Mouse (Mus musculus) layer of hippocampus, adult 8-10 months (tissue): Measurements from ENCODE around the gene Gm6710. TPM values are rescaled to one million over a fixed set of nuclear protein-coding genes. Genes with fewer than 3 reads are reported as not detected.
"Not testable (repeated sequence)": the region's sequence is repeated elsewhere in the genome, so short reads cannot be mapped to it uniquely, and the experiment has no call there.

Experiments used
- DNase-seq, 2 experiments: peaks; one replicate each; pipeline ENCODE4 v3.0.0; 2022; ENCODE audit warnings: low spot score in 2 of 2
- total RNA-seq, 4 experiments: library from RNA; stranded (reverse); gene quantifications; 2 replicates each; pipeline ENCODE4 v1.2.4; 2022

Gene Gm6710
- 10 to 100 TPM; 42.6 to 55.6 (median 48.6) TPM for total RNA-seq

DNA sequence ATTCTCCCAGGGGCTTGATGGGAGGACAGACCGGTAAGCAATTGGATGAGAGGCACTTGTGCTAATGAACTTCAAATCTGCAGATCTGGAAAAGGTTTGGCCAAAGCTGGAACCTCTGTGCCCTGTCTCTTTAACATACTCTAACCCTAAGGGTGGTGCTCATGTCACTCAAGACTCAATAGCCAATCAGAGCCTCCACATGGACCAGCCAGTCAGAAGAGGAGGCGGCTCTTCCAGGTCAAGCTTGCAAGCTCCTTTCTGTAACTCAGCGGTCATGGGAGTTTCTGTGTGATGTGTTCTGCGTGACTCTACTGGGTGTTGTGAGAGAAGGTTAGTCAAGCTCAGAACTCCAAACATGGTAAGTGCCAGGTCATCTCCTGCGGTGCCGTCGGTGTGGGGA is at the start of gene Gm6710:
Gm6710 (plus strand) TSS at position 196 of the 400 bp plus-strand sequence.
- DNase-seq, result not testable (repeated sequence)

Other genes starting within 250 kb of the Gm6710 start
- gene Gm11007, start 225.2 kb upstream of the Gm6710 start, total RNA-seq, result not detected
- not detected for gene Zfp969, start 165.6 kb upstream of the Gm6710 start, total RNA-seq
- not detected for gene Gm2007, start 127.7 kb upstream of the Gm6710 start, total RNA-seq
- gene Gm14288, start 68.1 kb upstream of the Gm6710 start, total RNA-seq, result 10 to 100 TPM in 3 of 4 experiments, 1 to 10 TPM in 1; 3.9 to 16.9 (median 15.1) TPM
- 10 to 100 TPM in 1 of 4 experiments, 1 to 10 TPM in 3; 5.7 to 10.6 (median 8.8) TPM for gene Zfp966, start 61.9 kb downstream of the Gm6710 start, total RNA-seq
- 10 to 100 TPM; 52.8 to 60.7 (median 55.3) TPM for gene Gm2026, start 96.1 kb downstream of the Gm6710 start, total RNA-seq